Mouse (Mus musculus): ENCODE measurements around the gene Slit3.

DNA sequence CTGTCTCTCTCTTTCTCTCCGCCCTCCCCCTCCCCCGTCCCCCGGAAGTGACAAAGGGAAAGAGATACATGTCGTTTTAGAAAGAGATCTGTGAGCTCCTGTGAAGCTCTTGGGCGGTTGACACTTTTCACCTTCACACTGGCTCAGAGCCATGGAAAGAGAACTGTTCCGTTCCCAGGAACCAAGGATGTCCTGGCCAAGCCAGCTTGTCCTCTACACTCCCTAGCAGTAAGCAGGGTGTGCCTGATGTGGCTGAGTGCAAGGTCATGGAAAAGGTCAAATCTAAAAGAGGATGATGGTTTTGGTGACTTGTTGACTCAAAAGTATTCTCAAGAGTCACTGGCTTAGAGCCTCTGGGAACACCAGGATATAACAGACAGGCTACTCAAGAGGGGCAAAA, 219.7 kb downstream of the Slit3 start:
- TF ChIP-seq CTCF (IDR thresholded peaks at IDR 0.05; ENCODE audit: low read depth) (no peak), EP300 (IDR thresholded peaks at IDR 0.05; ENCODE audit: low read depth) (peak; percentile 60; the same call in 1 of the 2 replicates)
